Mouse (Mus musculus): Measurements from ENCODE around the gene Gm49373.
A peak's percentile ranks its signal among the peaks of the same experiment; 100 is the strongest.
"Not testable (repeated sequence)": the region's sequence is repeated elsewhere in the genome, so short reads cannot be mapped to it uniquely, and the experiment has no call there.

Gene Gm49373

GRCm38 (mm10) chr9:21074173-21074572 is 1.3 kb upstream of the Gm49373 start:
- no peak for DNase-seq (ENCODE audit: low read depth, low spot score)

GRCm38 (mm10) chr9:21072641-21073040 is 255 bp downstream of the Gm49373 start:
- DNase-seq (ENCODE audit: low read depth, low spot score), result no peak

GRCm38 (mm10) chr9:21067006-21067684 is 5.8 kb downstream of the Gm49373 start, which contains the start of gene Zglp1:
Gene Zglp1, minus strand, starts transcription at chr9:21067093.
- no peak for DNase-seq (ENCODE audit: low read depth, low spot score)

- DNase-seq (ENCODE audit: low read depth, low spot score), result no peak
Measured at GRCm38 (mm10) chr9:21062928-21063327, 10.0 kb downstream of the Gm49373 start.

GRCm38 (mm10) chr9:21051578-21051977 is 21.3 kb downstream of the Gm49373 start:
- no peak for DNase-seq (ENCODE audit: low read depth, low spot score)

GRCm38 (mm10) chr9:21045235-21045634 is 27.7 kb downstream of the Gm49373 start:
- DNase-seq (ENCODE audit: low read depth, low spot score), result no peak

- not testable (repeated sequence) for DNase-seq (ENCODE audit: low read depth, low spot score)
Measured at GRCm38 (mm10) chr9:21044785-21045184, 28.1 kb downstream of the Gm49373 start.

GRCm38 (mm10) chr9:21043563-21043962 is 29.3 kb downstream of the Gm49373 start:
- no peak for DNase-seq (ENCODE audit: low read depth, low spot score)

- no peak for DNase-seq (ENCODE audit: low read depth, low spot score)
Measured at GRCm38 (mm10) chr9:21041308-21041707, 31.6 kb downstream of the Gm49373 start.

GRCm38 (mm10) chr9:21039779-21040178 is 33.1 kb downstream of the Gm49373 start:
- DNase-seq (ENCODE audit: low read depth, low spot score), result no peak

- no peak for DNase-seq (ENCODE audit: low read depth, low spot score)
Measured at GRCm38 (mm10) chr9:21037481-21037891, 35.4 kb downstream of the Gm49373 start.

- no peak for DNase-seq (ENCODE audit: low read depth, low spot score)
Measured at GRCm38 (mm10) chr9:21036666-21037065, 36.2 kb downstream of the Gm49373 start.

- DNase-seq (ENCODE audit: low read depth, low spot score), result no peak
Measured at GRCm38 (mm10) chr9:21036161-21036560, 36.7 kb downstream of the Gm49373 start.

- no peak for DNase-seq (ENCODE audit: low read depth, low spot score)
Measured at GRCm38 (mm10) chr9:21035586-21035985, 37.3 kb downstream of the Gm49373 start.

- peak; percentile 49 for DNase-seq (ENCODE audit: low read depth, low spot score)
Measured at GRCm38 (mm10) chr9:21034481-21035085, 38.3 kb downstream of the Gm49373 start.

GRCm38 (mm10) chr9:21033136-21033535 is 39.8 kb downstream of the Gm49373 start:
- peak; percentile 92 for DNase-seq (ENCODE audit: low read depth, low spot score)

GRCm38 (mm10) chr9:21032491-21032890 is 40.4 kb downstream of the Gm49373 start:
- DNase-seq (ENCODE audit: low read depth, low spot score), result no peak

GRCm38 (mm10) chr9:21031896-21032351 is 41.0 kb downstream of the Gm49373 start, which contains the start of gene Icam5:
Gene Icam5, plus strand, starts transcription at chr9:21032073.
- DNase-seq (ENCODE audit: low read depth, low spot score), result peak; percentile 71

GRCm38 (mm10) chr9:21031251-21031895 is 41.5 kb downstream of the Gm49373 start:
- peak; percentile 84 for DNase-seq (ENCODE audit: low read depth, low spot score)

GRCm38 (mm10) chr9:21030781-21031250 is 42.1 kb downstream of the Gm49373 start:
- peak; percentile 97 for DNase-seq (ENCODE audit: low read depth, low spot score)

GRCm38 (mm10) chr9:21030055-21030600 is 42.8 kb downstream of the Gm49373 start:
- peak; percentile 43 for DNase-seq (ENCODE audit: low read depth, low spot score)

Measured in CD4-positive, CD25-positive, alpha-beta regulatory T cell, adult 2 months (primary cell).